Mouse (Mus musculus) kidney, embryonic 16.5 days (tissue): ENCODE data around the gene Cldn18. TPM values are rescaled to one million over a fixed set of nuclear protein-coding genes. Genes with fewer than 3 reads are reported as not detected.

Experiments
- ATAC-seq: fragments of 200-750 bp; cut with Nextera tagmentation; 2 replicates; pipeline ENCODE4 v1.8.0; 2017; ENCODE audit warnings: moderate TSS enrichment; ENCODE audit not compliant: low FRiP score, low TSS enrichment
- H3K27ac ChIP-seq: fragments of 300-500 bp; sonication (generic); 2 replicates; pipeline ENCODE4 v1.5.1; 2014; ENCODE audit warnings: low read length
- H3K27me3 ChIP-seq: fragments of 300-500 bp; sonication (generic); 2 replicates; pipeline ENCODE4 v1.6.1; 2014; ENCODE audit warnings: low read length, control low read depth, mixed read lengths; ENCODE audit not compliant: insufficient read depth
- H3K36me3 ChIP-seq: fragments of 300-500 bp; sonication (generic); 2 replicates; pipeline ENCODE4 v1.6.1; 2014; ENCODE audit warnings: low read length, control low read depth, mixed read lengths; ENCODE audit not compliant: insufficient read depth
- H3K4me1 ChIP-seq: fragments of 300-500 bp; sonication (generic); 2 replicates; pipeline ENCODE4 v1.6.1; 2014; ENCODE audit warnings: low read length, control low read depth, mixed read lengths; ENCODE audit not compliant: insufficient read depth
- H3K4me2 ChIP-seq: fragments of 300-500 bp; sonication (generic); replicated peaks from 2 replicates; pipeline ENCODE4 v1.6.1; 2014; ENCODE audit warnings: low read depth, low read length
- H3K4me3 ChIP-seq: fragments of 300-500 bp; sonication (generic); 2 replicates; pipeline ENCODE4 v1.5.1; 2014; ENCODE audit warnings: mild to moderate bottlenecking, low read length
- H3K9ac ChIP-seq: fragments of 300-500 bp; sonication (generic); replicated peaks from 2 replicates; pipeline ENCODE4 v1.6.1; 2014; ENCODE audit warnings: low read length
- H3K9me3 ChIP-seq: fragments of 300-500 bp; sonication (generic); 2 replicates; pipeline ENCODE4 v1.6.1; 2016; ENCODE audit warnings: low read length, control low read depth
- WGBS: fragments of 180-500 bp; shearing (Covaris S2); extraction: QIAGEN DNeasy Blood & Tissue Kit; methylation state at CpG from one replicate; pipeline ENCODE4 v1.1.7; 2014; 5-methylcytosine and 5-hydroxymethylcytosine counted together
- polyA plus RNA-seq: library from polyadenylated mRNA; unstranded; fragments of >200 nt; fragmentation: Nextera tagmentation; extraction: Ambion mirVana; gene quantifications from 2 replicates; pipeline ENCODE4 v1.2.1, GENCODE M21; 2015

Cldn18 gene
- polyA plus RNA-seq, 1 experiment from 2014 or later = 6.1 TPM

DNA sequence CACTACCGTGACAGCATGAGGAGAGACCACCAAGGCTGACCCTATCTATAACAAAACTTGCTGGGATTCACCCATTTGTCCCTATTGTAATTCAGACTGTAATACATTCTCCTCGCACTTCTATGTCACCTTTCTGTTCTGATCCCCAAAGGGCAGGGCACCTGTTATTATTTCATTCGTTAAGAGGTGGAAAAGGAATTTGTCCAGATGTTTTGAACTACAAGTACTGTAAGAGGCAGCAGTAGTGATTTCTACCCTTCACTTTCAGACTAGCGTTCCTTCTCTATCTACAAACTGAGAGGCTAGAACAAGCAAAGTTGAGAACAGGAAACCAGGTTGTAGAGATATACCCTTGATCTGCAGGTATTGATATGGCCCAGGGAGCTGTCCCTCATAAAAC is 6.8 kb downstream of the Cldn18 start:
- Histone ChIP-seq H3K27ac (no peak overlapping the region), H3K4me2 (no peak overlapping the region), H3K4me1 (no peaks in the 10 kb centered on the region), H3K27me3 (no peaks in the 10 kb centered on the region), H3K4me3 (no peak overlapping the region), H3K9ac (no peak overlapping the region), H3K9me3 (no peaks in the 10 kb centered on the region), H3K36me3 (no peaks in the 10 kb centered on the region)
- WGBS = 84% methylated on average over 4 of the region's 4 CpGs
- ATAC-seq = no peak

DNA sequence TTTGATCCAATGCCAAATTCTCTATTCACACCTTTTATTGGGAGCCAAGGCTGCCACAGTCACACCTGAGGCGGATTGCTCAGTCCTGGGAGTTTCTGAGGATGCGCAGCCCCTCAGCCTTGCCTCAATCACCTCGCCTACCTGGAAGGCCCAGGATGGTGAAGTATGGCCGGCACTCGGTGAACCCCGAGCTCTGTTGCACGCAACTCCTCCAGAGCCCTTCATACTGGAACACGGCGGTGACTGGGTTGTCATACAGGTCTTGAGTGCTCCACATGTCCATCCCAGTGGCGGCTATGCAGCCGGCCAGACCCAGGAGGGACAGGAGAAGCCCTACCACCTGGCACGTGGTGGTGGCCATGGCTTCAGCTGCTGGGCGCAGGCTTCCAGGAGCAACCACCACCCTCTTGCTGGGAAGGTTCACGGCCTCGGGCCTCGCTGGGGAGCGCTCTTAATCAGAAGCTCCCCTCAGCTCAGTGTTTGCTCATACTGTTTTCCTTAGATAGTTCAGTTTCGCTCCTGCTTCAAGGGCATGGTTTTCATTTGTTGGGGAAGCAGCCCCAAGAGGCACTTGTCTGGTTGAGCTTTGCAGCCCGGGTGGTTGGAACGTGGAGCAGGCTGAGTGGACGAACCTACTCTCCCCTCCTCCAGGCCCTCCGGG is 7.3 kb downstream of the Cldn18 start:
- Histone ChIP-seq H3K4me1 (no peaks in the 10 kb centered on the region), H3K9ac (no peak overlapping the region), H3K4me2 (no peak overlapping the region), H3K27me3 (no peaks in the 10 kb centered on the region), H3K9me3 (no peaks in the 10 kb centered on the region), H3K27ac (no peak overlapping the region), H3K4me3 (no peak overlapping the region), H3K36me3 (no peaks in the 10 kb centered on the region)
- no peak for ATAC-seq
- WGBS = 82% methylated on average over 22 of the region's 22 CpGs

DNA sequence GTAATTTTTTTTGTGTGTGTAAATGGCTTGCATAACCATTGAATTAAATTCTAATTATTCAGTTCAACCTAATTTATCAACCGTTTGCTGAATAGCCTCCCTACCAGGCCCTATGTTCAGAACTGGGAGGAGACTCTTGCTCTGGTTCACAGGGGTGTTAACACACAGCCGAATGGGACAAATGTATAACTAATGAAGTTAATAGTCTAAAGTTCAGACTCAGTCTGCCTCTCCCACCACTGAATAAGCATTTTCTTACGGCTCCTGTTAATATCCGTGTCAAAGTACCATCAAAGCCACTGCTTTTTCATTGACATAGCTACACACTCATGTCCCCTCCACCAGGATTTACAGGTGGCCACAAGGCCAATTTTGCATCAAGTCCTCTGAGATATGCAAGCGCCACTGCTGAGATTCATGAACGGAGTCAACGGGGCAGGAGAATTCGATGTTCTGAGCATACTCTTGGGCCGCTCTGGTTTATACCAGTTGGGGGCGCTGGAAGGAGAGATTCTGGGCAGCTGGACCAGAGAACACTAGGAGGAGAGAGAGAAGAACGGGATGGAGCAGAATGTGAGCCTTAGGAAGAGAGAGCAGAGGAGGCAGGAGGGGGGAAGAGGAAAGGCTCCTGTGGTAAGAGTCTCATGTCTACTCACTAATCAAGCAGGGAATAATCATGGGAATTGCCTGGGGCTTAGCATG is 9.5 kb downstream of the Cldn18 start:
- Histone ChIP-seq H3K36me3 (no peaks in the 10 kb centered on the region), H3K27me3 (no peaks in the 10 kb centered on the region), H3K9ac (no peak overlapping the region), H3K4me3 (no peak overlapping the region), H3K27ac (no peak overlapping the region), H3K4me1 (no peaks in the 10 kb centered on the region), H3K4me2 (no peak overlapping the region), H3K9me3 (no peaks in the 10 kb centered on the region)
- ATAC-seq = no peak
- 73% methylated on average over 11 of the region's 11 CpGs for WGBS

DNA sequence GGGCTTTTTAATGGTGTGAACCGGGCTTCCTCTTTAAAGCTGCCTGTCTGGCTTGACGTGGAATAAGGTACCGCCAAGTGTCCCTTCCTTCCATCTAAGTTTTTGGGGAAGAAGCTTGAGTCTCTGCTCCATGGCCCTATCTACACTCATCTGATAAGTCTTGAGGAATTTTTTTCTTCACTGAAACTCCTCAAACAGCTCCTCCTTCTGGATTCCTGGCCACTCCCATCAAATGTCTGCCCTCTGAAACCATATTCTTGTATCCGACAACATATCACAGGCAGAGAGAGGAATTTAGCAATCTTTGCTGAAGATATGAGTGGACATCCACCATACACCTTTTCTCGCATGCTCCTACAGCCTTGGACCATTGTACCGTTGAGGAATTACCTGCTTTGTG is 10.8 kb downstream of the Cldn18 start:
- Histone ChIP-seq H3K9ac (no peak overlapping the region), H3K9me3 (no peaks in the 10 kb centered on the region), H3K4me2 (no peak overlapping the region), H3K36me3 (no peaks in the 10 kb centered on the region), H3K27me3 (no peaks in the 10 kb centered on the region), H3K4me1 (no peaks in the 10 kb centered on the region), H3K27ac (no peak overlapping the region), H3K4me3 (no peak overlapping the region)
- WGBS = 87% methylated on average over 6 of the region's 6 CpGs
- ATAC-seq = no peak

DNA sequence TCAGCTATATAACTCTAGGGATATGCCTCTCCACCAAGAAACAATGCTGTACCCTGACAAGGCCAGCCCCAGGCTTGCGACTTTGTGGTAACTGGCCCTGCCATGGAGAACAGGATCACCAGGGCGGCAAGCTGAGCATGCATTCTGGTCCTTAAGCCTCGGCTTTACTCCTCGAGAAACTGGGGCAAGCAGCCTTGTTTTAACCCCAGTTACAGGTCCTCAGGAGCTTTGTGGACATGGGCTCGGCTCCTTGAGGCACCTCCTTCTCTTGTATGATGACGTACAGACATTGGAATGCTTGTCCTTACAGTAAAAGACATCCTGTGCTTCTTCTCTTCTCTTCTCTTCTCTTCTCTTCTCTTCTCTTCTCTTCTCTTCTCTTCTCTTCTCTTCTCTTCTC is 13.4 kb downstream of the Cldn18 start:
- WGBS = 81% methylated on average over 6 of the region's 6 CpGs
- no peak overlapping the region for H3K4me2 ChIP-seq
- H3K4me1 ChIP-seq = no peaks in the 10 kb centered on the region
- H3K36me3 ChIP-seq = no peaks in the 10 kb centered on the region
- H3K9me3 ChIP-seq = no peaks in the 10 kb centered on the region
- H3K4me3 ChIP-seq = no peak overlapping the region
- H3K27ac ChIP-seq = no peak overlapping the region
- ATAC-seq = no peak
- no peaks in the 10 kb centered on the region for H3K27me3 ChIP-seq
- H3K9ac ChIP-seq = no peak overlapping the region

DNA sequence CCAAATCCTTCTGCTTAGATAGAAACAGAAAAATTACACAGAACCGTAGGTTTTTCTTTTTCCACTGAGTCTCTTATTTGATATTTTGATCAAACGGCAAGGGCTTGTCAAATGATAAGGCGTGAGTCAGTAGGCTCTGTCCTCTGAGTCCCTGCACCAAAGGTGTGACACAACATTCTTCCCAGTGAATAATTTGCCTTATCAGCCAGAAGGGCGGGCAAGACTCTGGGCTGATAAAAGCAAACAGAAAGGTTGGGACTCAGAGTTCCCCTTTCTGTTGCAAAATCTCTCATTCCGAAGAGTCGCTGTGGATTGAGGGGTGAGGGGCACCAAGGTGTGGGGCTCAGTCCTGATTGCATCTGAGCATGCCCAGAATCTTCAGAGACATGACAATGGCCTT is 14.9 kb downstream of the Cldn18 start:
- H3K27ac ChIP-seq = no peak overlapping the region
- 93% methylated on average over 6 of the region's 6 CpGs for WGBS
- H3K4me2 ChIP-seq = no peak overlapping the region
- no peak overlapping the region for H3K4me3 ChIP-seq
- H3K27me3 ChIP-seq = no peaks in the 10 kb centered on the region
- no peak for ATAC-seq
- H3K36me3 ChIP-seq = no peaks in the 10 kb centered on the region
- H3K4me1 ChIP-seq = no peaks in the 10 kb centered on the region
- no peak overlapping the region for H3K9ac ChIP-seq
- H3K9me3 ChIP-seq = no peaks in the 10 kb centered on the region

DNA sequence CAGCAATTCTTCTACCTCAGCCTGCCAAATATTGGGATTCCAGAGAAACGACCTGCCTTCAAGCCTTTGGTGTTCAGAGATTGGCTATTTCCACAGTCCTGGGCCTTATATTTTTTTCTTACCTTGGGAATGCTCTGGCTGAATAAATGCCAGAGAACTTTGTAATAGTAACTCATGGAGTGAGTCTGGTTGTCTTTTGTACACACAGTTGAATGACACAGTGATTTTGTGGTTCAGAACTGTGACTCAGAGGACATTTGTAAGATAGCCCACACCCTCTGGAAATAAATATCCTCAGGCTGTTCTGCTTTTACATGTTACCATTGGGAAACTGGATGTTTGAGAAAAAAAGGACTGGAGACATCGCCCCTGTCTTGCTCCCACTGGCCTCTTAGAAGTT is 15.9 kb downstream of the Cldn18 start:
- H3K27me3 ChIP-seq = no peaks in the 10 kb centered on the region
- no peaks in the 10 kb centered on the region for H3K9me3 ChIP-seq
- no peak overlapping the region for H3K9ac ChIP-seq
- no peaks in the 10 kb centered on the region for H3K36me3 ChIP-seq
- WGBS = 90% methylated on average over 2 of the region's 2 CpGs
- no peak overlapping the region for H3K4me3 ChIP-seq
- H3K4me1 ChIP-seq = no peaks in the 10 kb centered on the region
- no peak overlapping the region for H3K4me2 ChIP-seq
- no peak overlapping the region for H3K27ac ChIP-seq
- no peak for ATAC-seq

DNA sequence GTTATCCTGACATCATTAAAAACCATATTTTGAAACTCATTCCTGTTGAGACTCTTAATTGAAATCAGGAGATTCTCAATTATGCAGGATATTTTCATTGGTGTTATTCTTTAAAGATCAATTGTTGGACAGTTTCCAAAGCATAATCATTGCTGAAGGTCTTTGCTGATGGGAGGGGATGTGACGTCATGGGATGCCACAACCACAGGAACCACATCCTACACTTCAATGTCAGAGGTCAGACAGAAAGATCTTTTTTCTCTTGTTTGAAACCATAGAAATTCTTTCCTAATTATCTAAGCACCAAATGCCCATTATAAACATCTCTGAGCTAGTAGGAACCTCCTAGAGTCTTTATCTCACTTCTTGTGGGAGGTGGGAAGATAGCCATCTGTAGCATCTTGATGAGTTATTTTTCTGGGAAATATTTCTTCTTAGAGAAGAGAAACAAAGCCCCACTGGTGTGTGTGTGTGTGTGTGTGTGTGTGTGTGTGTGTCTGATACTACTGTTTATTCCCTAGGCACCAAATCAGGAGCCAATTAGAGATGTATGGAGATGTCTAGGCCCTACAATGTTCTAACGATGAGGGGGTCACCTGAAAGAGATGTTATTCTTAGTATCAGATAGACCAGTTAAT is 17.2 kb downstream of the Cldn18 start:
- Histone ChIP-seq H3K4me2 (no peak overlapping the region), H3K36me3 (no peaks in the 10 kb centered on the region), H3K9me3 (no peaks in the 10 kb centered on the region), H3K4me3 (no peak overlapping the region), H3K4me1 (no peaks in the 10 kb centered on the region), H3K9ac (no peak overlapping the region), H3K27ac (no peak overlapping the region), H3K27me3 (no peaks in the 10 kb centered on the region)
- 74% methylated on average over 2 of the region's 2 CpGs for WGBS
- no peak for ATAC-seq

DNA sequence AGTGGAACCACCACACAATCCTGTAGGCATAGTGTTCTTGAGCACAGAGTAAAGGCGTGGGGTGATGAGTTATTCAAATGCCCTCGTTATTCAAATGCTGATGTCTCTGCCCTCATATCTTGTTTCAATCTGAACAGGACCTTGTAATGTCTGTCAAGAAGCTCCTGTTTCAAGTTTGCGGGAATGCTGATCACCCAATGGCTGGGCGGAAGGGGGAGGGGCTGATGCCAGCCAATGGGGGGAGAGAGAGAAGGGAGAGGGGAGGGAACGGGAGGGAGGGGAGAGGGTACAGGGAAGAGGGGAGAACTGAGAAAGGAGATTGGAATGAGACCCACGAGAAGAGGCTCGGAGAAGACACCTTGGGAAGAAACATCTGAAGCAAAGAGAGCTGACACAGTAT is 22.1 kb downstream of the Cldn18 start:
- Histone ChIP-seq H3K9me3 (no peaks in the 10 kb centered on the region), H3K4me3 (no peak overlapping the region), H3K27ac (no peak overlapping the region), H3K9ac (no peak overlapping the region), H3K27me3 (no peaks in the 10 kb centered on the region), H3K4me2 (no peak overlapping the region), H3K4me1 (no peaks in the 10 kb centered on the region), H3K36me3 (no peaks in the 10 kb centered on the region)
- 68% methylated on average over 7 of the region's 7 CpGs for WGBS
- ATAC-seq = no peak

DNA sequence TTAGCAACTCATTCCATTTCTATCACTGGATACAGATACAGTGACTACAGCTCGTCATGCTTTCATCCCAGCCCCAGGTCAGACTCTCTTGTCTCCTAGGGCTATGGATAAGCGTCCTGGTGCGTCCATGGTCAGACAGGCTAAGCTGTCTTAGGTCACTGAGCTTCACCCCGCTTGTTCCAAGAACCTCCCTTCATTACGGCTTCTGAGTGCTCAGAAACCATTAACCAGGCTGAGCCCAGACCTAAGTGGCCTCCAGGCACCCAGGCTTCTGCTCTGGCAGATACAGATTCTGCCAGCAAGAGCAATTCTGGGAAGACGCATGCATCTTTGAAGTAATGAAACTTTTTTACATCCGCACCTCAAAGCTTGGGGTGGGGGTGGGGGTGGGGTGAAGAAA is 26.7 kb downstream of the Cldn18 start:
- H3K27ac ChIP-seq = no peak overlapping the region
- H3K27me3 ChIP-seq = no peaks in the 10 kb centered on the region
- no peaks in the 10 kb centered on the region for H3K36me3 ChIP-seq
- H3K9ac ChIP-seq = no peak overlapping the region
- no peak overlapping the region for H3K4me2 ChIP-seq
- 54% methylated on average over 7 of the region's 7 CpGs for WGBS
- no peak overlapping the region for H3K4me3 ChIP-seq
- ATAC-seq = no peak
- H3K4me1 ChIP-seq = no peaks in the 10 kb centered on the region
- no peaks in the 10 kb centered on the region for H3K9me3 ChIP-seq
